Mouse (Mus musculus): ENCODE measurements around the gene Olfr1419. TPM values are rescaled to one million over a fixed set of nuclear protein-coding genes. Genes with fewer than 3 reads are reported as not detected.
"Not testable (repeated sequence)": the region's sequence is repeated elsewhere in the genome, so short reads cannot be mapped to it uniquely, and the experiment has no call there.

The Olfr1419 gene
- not detected for total RNA-seq (2021)

DNA sequence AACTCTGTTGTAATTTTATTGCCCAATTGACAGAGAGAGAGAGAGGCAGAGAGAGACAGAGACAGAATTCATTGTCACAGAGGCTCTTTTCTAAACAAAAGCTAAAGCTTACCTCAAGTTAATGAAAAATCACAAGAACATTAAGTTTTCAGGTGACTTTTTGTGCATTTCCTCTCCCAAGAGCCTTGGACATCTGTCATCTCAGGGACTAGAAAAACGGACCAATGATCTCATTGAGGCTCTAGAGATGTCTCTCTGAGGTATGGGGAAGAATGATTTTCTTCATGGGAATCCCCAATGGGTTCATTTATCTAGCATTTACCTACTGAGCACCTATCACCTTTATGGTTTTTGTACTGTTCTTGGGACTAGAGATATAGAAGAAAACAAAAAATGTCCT is at the start of gene Olfr1419:
Gene Olfr1419, minus strand, starts transcription at position 101 of the 400 bp plus-strand sequence.
- no peak for DNase-seq

DNA sequence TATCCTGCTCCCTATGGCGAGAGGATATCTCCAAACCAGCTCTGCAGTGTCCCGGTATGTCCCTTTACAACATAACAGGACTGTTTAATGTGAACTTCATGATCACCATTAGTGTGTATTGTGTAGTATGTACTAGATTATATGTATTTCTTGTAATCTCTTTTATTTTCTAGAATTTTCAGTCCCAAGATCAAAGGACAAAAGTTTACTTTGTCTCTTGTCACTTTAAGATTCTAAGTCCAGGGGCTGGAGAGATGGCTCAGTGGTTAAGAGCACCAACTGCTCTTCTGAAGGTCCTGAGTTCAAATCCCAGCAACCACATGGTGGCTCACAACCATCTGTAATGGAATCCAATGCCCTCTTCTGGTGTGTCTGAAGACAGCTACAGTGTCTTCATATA is 47.6 kb upstream of the Olfr1419 start:
- DNase-seq, result not testable (repeated sequence)

DNA sequence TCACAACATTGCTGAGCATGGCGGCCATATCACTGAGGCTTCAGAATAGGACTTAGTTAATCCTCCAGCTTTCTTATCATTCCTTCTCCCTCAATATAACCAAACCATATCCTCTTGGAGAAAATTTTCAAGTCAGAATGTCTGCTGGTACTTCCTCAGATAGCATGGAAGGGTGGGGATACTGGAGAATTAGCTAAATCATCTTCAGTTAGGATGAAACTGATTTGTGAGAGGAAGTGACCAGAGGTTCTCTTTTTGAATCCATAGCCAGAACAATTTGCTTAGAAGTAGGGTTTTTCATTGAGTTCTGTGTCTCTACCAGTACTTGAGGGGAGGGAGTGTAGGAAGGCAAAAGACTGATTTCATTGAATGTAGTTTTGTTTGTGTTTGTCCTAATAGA is 47.2 kb upstream of the Olfr1419 start:
- no peak for DNase-seq

DNA sequence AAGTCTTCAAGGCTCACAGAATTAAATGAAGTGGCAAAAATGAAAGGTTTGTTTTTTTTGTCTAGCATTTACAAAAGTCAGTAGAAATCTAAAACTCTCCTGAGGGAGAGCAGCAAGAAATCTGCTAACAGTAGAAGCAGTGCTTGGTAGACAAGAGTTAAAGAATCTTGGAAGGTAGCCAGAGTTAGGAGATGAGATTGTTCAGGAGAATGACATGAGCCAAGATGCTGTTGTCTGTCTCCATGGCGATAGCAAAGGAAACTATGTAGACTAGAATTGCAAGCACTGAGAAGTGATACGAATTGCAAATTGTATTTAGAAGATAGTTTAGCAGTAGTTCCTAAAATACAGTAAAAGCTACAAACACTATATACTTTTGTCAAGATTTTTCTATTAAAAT is 40.9 kb upstream of the Olfr1419 start:
- DNase-seq, result no peak

DNA sequence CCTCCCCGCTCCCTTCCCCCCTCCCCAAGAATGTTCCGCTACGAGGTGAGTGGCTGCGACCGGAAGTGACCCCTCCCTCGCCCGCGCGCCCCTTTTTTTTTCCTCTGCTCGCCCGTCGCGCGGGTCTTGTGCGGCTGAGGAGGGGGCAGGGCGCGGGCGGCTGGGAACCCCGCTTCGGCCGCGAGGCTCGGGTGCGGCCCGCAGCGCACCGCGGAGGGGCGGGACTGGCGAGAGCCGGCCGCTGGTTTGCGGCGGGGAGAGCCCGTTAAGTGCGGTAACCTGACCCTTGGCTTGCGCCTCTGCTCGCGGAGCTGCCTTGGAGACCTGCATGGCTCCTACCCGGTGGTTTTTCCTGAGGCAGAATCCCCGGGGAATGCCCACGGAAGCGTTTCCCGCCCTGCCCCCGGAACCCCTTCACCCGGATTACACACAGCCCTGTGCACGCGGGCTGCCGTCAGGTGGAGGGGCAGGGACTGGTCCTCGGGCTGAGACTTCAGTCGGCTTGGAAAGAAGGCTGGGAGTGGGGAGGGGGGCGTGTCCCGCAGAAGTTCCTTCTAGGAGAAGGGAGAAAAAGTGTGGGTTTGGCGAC is 37.7 kb upstream of the Olfr1419 start:
- peak in 1 of 2 experiments; percentile 31 for DNase-seq

DNA sequence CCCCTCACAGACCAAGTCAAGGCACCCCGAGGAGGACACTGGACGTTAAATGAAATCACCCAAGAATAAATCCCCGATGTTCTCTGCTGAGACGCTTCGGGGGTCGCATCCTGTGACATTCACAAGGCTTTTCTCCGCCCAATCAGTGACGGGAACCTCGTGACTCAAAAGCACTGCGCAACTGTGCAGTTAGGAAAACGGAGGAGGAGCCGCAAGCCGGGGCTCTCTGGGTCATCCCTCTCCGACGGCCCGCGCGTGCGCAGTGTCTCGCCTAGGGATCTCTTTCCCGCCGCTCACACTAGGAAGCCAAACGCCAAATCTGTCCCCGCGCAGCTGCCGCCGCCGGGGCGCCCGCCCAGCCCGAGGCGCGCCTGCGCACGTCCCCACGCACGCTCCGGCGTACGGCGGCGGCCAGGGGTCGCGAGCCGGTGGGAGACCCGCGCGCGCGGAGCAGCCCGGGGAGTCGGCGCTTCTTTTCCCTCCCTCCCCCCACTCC is 37.2 kb upstream of the Olfr1419 start, which contains the start of gene Patl1:
Gene Patl1, plus strand, starts transcription at position 363 of the 496 bp plus-strand sequence.
- peak; percentile 99 for DNase-seq

DNA sequence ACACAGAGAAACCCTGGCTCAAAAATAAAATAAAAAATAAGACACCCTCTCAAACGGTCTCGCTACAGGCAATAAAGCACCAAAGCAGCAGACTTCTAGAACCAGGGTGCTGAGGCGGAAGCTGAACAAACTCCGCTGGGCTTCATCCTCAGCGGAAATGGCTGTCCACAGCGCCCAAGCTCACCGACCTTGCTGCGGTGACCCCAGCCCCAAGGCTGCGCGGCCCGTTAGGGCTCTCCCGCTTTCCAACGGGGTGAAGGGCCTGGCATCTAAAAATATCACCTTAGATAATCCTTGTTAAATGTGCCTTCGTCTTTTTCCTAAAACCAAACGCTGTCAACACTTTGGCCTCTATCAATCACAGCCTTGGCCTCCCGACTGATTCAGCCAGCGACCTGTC is 36.7 kb upstream of the Olfr1419 start:
- DNase-seq, result peak in 1 of 2 experiments; percentile 10

DNA sequence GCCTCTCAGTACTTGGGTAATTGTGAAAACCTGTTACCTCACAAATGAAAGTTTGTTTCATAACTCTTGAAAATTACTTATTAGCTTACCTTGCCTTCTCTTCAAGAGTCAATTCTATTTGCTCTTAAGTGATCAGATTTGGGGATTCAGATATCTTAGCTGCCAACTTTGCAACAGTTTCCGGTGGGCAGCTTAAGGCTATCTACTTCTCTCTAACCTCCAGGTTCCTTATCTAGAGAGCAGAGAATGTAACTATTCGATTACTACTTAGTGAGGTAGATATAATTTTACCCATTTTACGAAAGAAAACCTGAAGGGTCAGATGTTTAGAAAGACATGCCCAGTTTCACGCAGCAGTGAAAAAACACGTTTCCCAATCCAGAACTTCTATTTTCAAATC is 36.1 kb upstream of the Olfr1419 start:
- no peak for DNase-seq

DNA sequence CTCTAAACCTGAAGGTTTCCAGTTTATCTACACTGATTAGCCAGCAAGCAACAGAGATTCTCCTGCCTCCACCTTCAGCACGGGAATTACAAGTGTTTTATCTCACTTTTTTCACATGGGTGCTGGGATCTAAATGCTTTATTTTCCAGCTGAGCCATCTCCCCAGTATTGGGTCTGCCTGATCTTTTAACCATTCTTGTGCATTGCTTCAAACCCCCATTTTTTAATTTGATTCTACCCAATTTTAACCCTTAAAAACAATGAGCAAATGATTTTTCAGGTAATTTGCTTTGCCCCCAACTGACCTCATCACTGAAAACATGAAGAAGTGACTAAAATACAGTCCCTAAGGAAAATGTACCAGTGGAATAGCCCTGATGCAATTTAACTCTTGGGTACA is 11.4 kb upstream of the Olfr1419 start, which contains the start of gene Olfr1420:
Gene Olfr1420, plus strand, starts transcription at position 301 of the 400 bp plus-strand sequence.
- DNase-seq, result no peak

DNA sequence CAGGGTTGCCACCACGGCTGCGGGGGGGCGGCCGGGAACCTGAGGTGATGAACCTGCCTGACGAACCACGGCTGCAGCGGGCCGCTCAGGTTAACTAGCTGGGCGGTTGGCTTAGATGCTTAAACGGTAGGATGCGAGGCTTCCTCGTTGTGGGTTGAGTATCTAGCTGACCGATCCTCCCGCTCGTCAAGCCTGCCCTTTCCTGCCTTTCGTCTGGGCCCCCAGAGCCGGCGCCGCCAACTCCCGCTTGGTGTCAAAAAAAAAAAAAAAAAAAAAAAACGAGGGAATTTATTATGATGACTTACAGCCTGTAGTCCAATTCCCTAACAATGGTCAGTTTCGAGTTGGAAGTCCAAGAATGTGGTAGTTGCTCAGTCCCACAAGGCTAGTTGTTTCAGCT is 3.5 kb upstream of the Olfr1419 start:
- DNase-seq, result not testable (repeated sequence)

DNA sequence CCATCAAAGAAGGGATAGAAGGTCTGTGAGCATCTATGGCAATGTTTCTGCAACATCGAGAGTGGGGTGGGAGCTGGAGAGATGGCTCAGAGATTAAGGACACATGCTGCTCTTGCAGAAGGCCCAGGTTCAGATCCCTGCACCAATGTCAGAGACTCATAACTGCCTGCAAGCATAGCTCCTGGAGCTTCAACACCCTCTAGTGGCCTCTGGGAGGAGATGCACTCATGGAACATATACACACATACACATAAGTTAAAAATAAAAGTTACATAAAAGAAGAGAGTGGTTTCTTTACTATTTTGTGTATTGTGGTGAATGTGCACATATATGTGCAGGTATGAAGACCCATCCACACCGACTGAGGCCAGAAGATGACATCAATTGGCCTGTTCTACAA is 7.1 kb downstream of the Olfr1419 start:
- DNase-seq, result no peak

DNA sequence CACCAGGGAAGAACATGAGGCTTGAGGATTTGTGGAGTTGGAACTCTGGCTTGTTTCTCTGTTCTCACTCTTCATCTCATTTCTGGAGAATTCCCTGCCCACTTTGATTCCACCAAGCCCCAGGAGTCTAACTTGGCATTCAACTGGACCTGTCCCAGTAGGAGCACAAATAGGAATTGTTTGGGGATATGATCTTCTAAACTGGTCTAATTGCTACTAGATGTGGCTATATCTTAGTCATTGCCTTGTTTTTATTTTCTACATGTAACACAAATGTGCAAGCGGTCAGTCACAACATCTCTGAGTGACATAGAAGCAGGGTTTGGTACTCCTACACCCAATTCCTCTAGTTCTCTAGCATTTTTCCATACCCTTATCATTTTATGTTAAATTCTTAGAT is 13.9 kb downstream of the Olfr1419 start, which contains the start of gene Olfr1418:
Gene Olfr1418, minus strand, starts transcription at position 101 of the 400 bp plus-strand sequence.
- no peak for DNase-seq

DNA sequence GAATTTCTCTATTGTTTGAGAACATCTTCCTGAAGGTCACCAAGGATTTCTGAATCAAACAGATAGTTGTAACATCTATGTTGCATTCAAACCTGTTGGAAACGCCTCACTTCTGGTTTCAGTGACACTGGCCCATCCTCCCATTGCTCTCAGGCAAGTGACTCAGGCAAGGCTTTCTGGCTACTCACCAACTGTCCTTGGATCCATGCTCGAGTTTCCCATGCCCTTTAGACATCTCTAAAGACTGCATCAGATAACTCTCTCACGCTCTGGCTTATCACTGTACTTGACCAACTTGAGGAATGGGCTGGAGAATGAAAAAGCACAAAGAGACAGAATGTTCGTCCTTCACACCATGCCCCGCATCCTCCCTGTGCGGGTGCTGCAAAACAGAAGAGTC is 18.4 kb downstream of the Olfr1419 start:
- DNase-seq, result no peak

DNA sequence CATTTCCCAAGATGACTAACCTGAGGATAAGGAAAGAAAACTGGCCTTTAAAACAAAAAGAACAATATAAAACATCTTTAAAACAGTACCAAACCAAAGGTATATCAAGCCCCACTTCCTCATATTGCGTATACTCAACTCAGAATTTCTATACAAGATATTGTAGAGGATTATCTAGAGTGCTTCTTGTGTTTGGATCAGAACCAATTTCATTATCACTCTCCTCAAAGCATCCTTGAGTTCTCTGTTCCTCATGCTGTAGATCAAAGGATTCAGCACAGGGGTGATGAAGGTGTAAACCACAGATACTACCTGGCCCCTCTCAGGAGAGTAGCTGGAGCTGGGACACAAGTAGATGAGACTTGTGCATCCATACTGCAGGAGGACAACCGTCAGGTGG is 20.1 kb downstream of the Olfr1419 start:
- DNase-seq, result no peak

DNA sequence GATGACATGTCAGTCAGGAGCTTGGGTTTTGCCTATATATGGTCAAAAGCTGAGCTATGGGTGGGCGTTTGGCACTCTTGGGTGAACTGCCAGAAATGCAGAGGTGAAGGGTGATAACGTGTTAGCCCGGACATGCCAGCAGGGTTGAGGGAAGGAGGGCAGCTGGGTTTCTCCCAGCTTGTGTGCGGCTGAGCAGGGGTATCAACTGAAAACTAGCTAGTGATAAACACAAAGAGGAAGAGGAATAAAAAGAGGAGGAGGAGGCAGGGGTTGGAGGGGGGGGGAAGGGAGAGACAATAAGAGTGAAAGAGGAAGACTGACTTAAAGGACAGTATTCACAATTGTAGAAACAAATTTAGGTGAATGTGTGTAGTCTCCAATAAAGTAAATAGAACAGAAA is 22.3 kb downstream of the Olfr1419 start:
- DNase-seq, result no peak

DNA sequence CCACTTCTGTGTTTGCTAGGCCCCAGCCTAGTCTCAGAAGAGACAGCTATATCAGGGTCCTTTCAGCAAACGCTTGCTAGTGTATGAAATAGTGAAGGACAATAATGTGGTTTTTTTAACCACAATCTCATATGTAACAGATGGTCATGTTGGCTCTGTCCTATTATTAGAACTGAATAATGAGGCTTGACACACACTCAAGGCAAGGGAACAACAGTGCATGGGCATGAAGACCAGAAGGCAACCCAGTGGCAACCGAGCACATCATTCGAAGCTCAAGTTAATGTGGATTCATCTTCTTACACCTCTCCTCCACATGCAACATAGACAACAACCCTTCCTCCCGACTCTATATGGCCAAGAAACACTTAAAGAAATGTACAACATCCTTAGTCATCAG is 28.6 kb downstream of the Olfr1419 start:
- DNase-seq, result no peak

DNA sequence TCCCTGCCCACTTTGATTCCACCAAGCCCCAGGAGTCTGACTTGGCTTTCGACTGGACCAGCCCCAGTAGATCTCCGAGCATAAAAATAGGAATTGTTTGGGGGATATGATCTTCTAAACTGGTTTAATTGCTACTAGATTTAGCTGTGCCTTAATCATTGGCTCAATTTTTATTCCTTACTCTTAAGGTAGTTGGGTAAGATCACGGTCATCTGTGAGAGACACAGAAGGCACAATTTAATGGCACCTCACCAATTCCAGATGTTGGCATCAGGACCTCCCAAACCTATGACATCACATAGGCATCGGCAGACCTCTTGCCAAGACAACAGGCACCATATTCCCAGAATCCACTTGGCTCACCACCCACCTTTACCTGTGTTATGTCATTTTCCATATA is 35.8 kb downstream of the Olfr1419 start, which contains the start of gene Olfr1417:
Gene Olfr1417, minus strand, starts transcription at position 101 of the 400 bp plus-strand sequence.
- no peak for DNase-seq

DNA sequence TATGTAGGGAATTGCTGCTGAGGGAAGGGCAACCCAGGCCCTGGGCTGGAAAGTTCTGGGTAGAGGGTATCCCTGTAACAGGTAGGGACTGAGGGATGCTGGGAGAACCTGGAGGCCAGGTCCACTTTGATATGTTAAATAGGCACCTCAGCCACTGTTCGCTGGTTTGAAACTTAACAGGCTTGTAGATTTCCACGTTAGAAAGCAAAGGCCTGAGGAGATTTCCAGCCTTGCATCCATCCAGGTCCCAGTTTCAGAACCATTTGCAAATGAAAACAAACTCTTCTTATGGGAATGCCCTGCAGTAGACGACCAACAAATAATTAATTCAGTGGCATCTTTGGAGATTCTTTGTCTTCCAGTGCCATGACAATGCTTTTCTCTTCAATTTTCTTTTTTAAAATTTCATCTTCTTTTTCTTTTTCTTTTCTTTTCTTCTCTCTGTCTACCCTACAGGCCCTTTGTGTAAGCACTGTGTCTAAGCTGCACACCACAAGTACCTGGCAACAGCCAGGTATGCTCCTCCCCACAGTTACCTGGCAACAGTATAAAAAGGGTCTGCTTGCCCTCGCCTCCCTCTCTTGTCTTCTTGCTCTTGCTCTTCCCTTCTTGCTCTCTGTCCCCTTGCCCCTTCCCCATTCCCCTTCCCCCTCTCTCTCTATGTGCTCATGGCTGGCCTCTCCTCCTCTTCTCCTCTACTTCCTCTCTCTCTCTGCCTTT is 51.4 kb downstream of the Olfr1419 start:
- DNase-seq, result no peak

DNA sequence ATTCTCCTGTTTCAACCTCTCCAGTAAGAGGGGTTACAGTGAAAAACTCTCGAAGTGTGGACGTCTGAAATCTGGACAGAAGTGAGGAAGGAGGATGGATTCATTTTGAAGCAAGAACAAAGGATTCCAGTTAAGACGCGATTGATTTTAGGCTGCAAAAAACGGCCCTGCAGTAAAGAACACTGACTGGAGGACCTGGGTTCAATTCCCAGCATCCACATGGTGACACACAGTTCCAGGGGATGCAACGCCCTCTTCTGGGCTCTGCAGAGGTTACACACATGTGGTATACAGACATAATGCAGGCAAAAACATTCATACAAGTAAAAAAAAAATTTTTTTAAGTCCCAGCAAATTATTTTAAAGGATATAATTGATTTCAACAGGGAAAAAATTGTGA is 54.7 kb downstream of the Olfr1419 start:
- no peak for DNase-seq

DNA sequence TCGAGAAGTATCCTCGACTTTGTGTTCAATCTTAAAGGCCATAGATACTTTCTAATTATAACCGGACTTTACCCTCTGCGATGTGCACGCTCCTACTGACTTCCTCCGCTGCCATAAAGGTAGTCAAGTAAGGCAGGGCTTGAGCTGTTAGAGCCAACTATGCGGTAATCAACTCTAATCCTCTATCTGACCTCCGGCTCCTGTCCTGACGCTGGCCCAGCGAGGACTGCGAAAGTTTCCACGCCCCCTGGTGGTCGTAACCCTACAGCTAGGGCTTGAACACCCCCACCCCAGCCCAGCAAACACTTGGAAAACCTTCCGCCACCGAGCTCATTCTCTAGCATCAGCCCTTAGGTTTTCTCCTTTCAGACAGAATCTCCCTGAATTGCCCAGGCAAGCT is 55.1 kb downstream of the Olfr1419 start:
- DNase-seq, result peak; percentile 32 to 61

DNA sequence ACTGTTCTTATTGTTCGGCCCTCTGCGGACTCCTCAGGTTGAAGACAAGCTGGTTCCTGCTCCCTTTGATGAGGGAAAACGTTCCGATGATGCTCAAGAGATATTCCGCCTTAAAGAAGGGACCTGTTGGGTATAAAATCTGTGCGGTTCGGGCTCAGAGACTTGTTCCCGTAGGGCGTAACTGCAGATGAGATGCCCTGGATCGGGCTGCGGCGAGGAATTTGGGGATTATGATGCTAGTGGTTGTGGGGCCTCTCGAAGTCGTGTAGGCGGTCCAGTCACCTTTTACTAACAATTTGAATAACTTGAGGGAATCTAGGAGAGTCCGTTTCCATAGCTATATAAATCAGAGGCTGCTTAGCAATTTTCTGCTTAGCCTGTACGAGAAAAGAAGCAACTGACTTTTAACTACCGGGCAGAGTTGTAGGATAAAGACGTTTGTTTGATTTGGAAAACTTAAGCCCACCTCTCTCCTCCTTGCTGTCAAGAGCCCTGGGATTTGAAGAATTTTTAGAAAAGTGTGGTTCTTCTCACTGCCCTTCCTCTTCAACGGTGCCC is 55.7 kb downstream of the Olfr1419 start, which contains the start of gene Stx3:
Gene Stx3, minus strand, starts transcription at position 261 of the 558 bp plus-strand sequence.
- no peak for DNase-seq

All from layer of hippocampus, postnatal 36 days (tissue).